Mouse (Mus musculus): Measurements from ENCODE around the gene Glipr2. TPM values are rescaled to one million over a fixed set of nuclear protein-coding genes. Genes with fewer than 3 reads are reported as not detected.

The Glipr2 gene
- total and polyA plus RNA-seq, 2 experiments from 2014 or later, result 21.0 to 27.8 TPM

DNA sequence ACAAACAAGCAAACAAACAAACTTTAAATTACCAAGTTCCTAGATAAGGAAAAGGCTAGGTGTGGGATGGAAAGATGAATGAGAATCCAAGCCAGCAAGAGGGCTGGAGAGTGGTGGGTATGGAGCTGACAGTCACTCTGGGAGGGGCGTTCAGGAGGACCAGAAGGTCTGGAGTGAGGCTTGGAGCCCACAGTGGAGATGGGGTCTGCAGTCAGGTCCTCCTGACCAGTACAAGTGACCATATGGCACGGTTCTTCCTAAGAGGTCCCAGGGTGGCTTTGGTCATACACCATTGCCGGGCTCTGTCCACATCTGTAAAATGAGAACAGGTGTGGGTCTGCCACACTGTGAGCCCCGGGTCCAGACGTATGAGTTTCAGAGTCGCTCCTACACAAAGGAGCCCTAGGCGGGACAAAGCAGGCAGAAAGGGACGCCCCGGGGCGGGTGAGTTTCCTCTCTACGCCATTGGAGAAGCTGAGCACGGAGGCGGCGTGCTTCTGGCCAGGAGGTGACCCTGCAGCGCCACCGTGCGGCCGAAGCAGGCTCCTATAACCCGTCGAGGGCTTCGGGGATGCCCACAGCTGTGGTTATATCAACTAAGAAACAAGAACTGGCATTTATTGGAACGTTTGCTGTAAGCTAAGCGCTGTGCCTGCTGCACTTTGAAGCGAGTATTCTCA, 25.0 kb downstream of the Glipr2 start:
- Histone ChIP-seq H3K36me3 (ENCODE audit: insufficient read depth, low read length) (no peaks in the 10 kb centered on the region), H3K4me2 (ENCODE audit: low read depth, low read length) (peak overlapping the region; percentile 62), H3K27ac (no peak overlapping the region), H3K9ac (replicated peaks; ENCODE audit: low read length) (peak overlapping the region; percentile 34; the same call in 1 of the 2 replicates), H3K4me1 (ENCODE audit: insufficient read depth, low read length) (no peaks in the 10 kb centered on the region), H3K4me3 (ENCODE audit: low read length) (peak overlapping the region; percentile 32), H3K9me3 (ENCODE audit: low read length) (no peaks in the 10 kb centered on the region), H3K27me3 (ENCODE audit: insufficient read depth, low read length) (no peaks in the 10 kb centered on the region)
- 1% methylated on average over 24 of the region's 24 CpGs for WGBS
- DNase-seq (ENCODE audit: low spot score) (peak; percentile 95), ATAC-seq (peak; percentile 95)
- peak; percentile 95 for TF ChIP-seq CTCF (IDR thresholded peaks at IDR 0.05; ENCODE audit: low read depth)

DNA sequence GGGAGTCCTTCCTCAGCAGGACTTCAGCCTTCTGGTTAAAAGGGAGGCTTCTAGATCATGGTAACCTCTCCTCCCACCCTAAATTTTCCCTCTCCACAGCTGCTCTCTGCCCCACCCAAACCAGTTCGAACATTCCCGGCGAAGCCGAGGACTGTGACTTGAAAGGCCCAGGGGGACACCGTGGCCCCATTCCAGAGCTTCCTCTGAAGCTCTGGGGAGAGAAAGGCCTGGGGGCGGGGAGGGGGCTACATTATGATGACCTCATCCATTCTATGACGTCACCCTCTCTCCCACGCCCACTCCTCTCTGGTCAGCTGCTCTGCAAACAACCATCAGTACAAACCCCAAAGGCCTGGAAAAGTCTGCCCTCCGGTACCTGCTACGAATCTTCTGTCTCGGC, 26.0 kb downstream of the Glipr2 start, which contains the start of gene Ccin:
Gene Ccin (plus strand): TSS at position 303 of the 400 bp plus-strand sequence.
- H3K9ac ChIP-seq (replicated peaks; ENCODE audit: low read length), result peak within 1 kb of the TSS; percentile 34; the same call in 1 of the 2 replicates
- no peak for DNase-seq (ENCODE audit: low spot score)
- no peaks in the 10 kb centered on the region for H3K36me3 ChIP-seq (ENCODE audit: insufficient read depth, low read length)
- no peak within 1 kb of the TSS for H3K27ac ChIP-seq
- peak within 1 kb of the TSS; percentile 32 for H3K4me3 ChIP-seq (ENCODE audit: low read length)
- no peak for ATAC-seq
- peak within 1 kb of the TSS; percentile 62 for H3K4me2 ChIP-seq (ENCODE audit: low read depth, low read length)
- 81% methylated on average over 11 of the region's 11 CpGs for WGBS
- H3K27me3 ChIP-seq (ENCODE audit: insufficient read depth, low read length), result no peaks in the 10 kb centered on the region
- no peaks in the 10 kb centered on the region for H3K4me1 ChIP-seq (ENCODE audit: insufficient read depth, low read length)
- H3K9me3 ChIP-seq (ENCODE audit: low read length), result no peaks in the 10 kb centered on the region
- no peak for TF ChIP-seq CTCF (IDR thresholded peaks at IDR 0.05; ENCODE audit: low read depth)

DNA sequence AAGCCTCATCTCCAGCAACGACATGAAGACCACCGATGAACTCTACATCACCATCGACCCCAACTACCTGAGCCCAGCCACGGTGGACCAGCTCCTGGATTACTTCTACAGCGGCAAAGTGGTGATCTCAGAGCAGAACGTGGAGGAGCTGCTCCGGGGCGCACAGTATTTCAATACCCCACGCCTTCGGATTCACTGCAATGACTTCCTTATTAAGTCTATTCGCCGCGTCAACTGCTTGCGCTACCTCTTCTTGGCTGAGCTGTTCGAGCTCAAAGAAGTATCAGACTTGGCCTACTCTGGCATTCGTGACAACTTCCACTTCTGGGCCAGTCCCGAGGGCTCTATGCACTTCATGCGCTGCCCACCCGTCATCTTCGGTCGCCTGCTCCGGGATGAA, 26.6 kb downstream of the Glipr2 start:
- Histone ChIP-seq H3K4me2 (ENCODE audit: low read depth, low read length) (no peak overlapping the region), H3K4me1 (ENCODE audit: insufficient read depth, low read length) (no peaks in the 10 kb centered on the region), H3K27me3 (ENCODE audit: insufficient read depth, low read length) (no peaks in the 10 kb centered on the region), H3K27ac (no peak overlapping the region), H3K36me3 (ENCODE audit: insufficient read depth, low read length) (no peaks in the 10 kb centered on the region), H3K4me3 (ENCODE audit: low read length) (no peak overlapping the region), H3K9me3 (ENCODE audit: low read length) (no peaks in the 10 kb centered on the region), H3K9ac (replicated peaks; ENCODE audit: low read length) (no peak overlapping the region)
- ATAC-seq, result no peak
- no peak for DNase-seq (ENCODE audit: low spot score)
- 91% methylated on average over 22 of the region's 22 CpGs for WGBS
- no peak for TF ChIP-seq CTCF (IDR thresholded peaks at IDR 0.05; ENCODE audit: low read depth)

DNA sequence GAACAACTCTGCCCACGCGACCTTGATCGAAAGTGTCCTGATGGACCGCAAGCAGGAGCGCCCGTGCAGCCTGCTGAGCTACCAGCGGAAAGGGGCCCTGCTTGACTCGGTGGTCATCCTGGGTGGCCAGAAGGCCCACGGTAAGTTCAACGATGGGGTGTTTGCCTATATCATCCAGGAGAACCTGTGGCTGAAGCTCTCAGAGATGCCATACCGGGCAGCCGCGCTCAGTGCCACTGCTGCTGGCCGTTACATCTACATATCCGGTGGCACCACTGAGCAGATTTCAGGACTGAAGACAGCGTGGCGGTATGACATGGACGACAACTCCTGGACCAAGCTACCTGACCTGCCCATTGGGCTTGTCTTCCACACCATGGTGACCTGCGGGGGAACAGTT, 27.1 kb downstream of the Glipr2 start:
- no peaks in the 10 kb centered on the region for H3K36me3 ChIP-seq (ENCODE audit: insufficient read depth, low read length)
- H3K4me1 ChIP-seq (ENCODE audit: insufficient read depth, low read length), result no peaks in the 10 kb centered on the region
- H3K9ac ChIP-seq (replicated peaks; ENCODE audit: low read length), result no peak overlapping the region
- no peaks in the 10 kb centered on the region for H3K27me3 ChIP-seq (ENCODE audit: insufficient read depth, low read length)
- H3K4me2 ChIP-seq (ENCODE audit: low read depth, low read length), result no peak overlapping the region
- H3K27ac ChIP-seq, result no peak overlapping the region
- ATAC-seq (no peak), DNase-seq (ENCODE audit: low spot score) (no peak)
- no peak for TF ChIP-seq CTCF (IDR thresholded peaks at IDR 0.05; ENCODE audit: low read depth)
- H3K4me3 ChIP-seq (ENCODE audit: low read length), result no peak overlapping the region
- H3K9me3 ChIP-seq (ENCODE audit: low read length), result no peaks in the 10 kb centered on the region
- 93% methylated on average over 19 of the region's 19 CpGs for whole genome bisulfite sequencing

DNA sequence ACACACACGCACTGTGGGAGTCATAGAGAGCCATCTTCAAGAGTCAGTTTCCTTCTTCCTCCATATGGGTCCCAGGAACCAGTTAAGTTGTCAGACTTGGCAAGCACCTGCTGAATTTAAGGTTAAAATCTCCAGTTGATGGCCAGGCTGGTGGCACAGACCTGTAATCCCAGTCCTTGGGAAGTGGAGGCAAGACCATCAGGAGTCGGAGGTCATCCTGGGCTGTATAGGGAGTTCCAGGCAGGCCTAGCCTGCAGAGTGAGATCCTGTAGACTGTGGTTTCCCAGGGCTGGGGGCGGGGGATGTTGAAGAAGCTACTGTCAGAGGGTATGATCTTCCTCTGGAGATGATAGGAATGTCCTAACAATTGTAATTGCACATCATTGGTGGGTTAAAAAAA, 31.8 kb downstream of the Glipr2 start:
- Histone ChIP-seq H3K4me3 (ENCODE audit: low read length) (no peak overlapping the region), H3K27me3 (ENCODE audit: insufficient read depth, low read length) (no peaks in the 10 kb centered on the region), H3K27ac (no peak overlapping the region), H3K4me1 (ENCODE audit: insufficient read depth, low read length) (no peaks in the 10 kb centered on the region), H3K9me3 (ENCODE audit: low read length) (no peaks in the 10 kb centered on the region), H3K36me3 (ENCODE audit: insufficient read depth, low read length) (no peaks in the 10 kb centered on the region), H3K9ac (replicated peaks; ENCODE audit: low read length) (no peak overlapping the region), H3K4me2 (ENCODE audit: low read depth, low read length) (no peak overlapping the region)
- TF ChIP-seq CTCF (IDR thresholded peaks at IDR 0.05; ENCODE audit: low read depth), result no peak
- ATAC-seq (no peak), DNase-seq (ENCODE audit: low spot score) (no peak)
- WGBS, result 94% methylated on average over 3 of the region's 3 CpGs

DNA sequence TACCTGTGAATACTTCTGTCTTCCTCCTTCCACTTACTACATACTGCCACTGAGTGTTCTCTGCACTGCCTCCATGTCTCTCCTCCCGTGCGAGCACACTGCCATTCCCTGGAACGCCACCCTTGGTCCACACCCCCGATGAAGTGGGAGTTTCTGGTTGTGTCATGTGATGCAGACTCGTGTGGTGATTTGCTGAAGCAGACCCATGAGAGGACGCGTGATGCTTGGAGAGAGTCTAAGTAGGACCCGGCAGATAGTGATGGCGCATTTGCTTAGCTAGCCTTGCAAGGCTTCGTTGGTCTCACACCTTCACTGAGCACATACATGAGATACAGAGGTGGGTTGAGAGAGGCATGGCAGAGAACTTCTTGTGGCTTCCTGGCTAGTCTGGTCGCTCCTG, 35.9 kb downstream of the Glipr2 start:
- no peak overlapping the region for H3K9ac ChIP-seq (replicated peaks; ENCODE audit: low read length)
- ATAC-seq, result no peak
- H3K9me3 ChIP-seq (ENCODE audit: low read length), result no peaks in the 10 kb centered on the region
- no peaks in the 10 kb centered on the region for H3K4me1 ChIP-seq (ENCODE audit: insufficient read depth, low read length)
- no peak overlapping the region for H3K4me3 ChIP-seq (ENCODE audit: low read length)
- WGBS, result 96% methylated on average over 11 of the region's 11 CpGs
- no peak overlapping the region for H3K4me2 ChIP-seq (ENCODE audit: low read depth, low read length)
- no peaks in the 10 kb centered on the region for H3K36me3 ChIP-seq (ENCODE audit: insufficient read depth, low read length)
- no peak overlapping the region for H3K27ac ChIP-seq
- no peaks in the 10 kb centered on the region for H3K27me3 ChIP-seq (ENCODE audit: insufficient read depth, low read length)
- no peak for TF ChIP-seq CTCF (IDR thresholded peaks at IDR 0.05; ENCODE audit: low read depth)
- no peak for DNase-seq (ENCODE audit: low spot score)

DNA sequence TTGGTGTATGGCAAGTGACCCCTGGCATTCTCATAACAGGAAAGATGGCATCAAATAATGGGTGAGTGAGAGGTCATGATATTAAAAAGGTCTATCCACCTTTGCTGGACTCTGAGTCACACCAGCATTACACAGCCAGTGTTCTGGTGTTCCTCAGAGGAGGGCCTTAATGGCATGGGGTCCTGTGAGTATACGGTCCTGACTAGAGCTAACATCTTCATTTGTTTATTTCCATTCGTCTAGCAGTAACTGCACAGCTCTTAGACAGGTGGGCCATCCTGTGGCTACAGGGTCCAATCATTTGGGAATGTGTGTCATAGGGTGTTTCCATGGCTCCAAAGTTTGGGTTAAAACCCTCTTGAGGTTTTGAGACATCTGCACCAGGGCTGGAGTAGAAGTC, 37.1 kb downstream of the Glipr2 start:
- H3K9me3 ChIP-seq (ENCODE audit: low read length), result no peaks in the 10 kb centered on the region
- no peak overlapping the region for H3K9ac ChIP-seq (replicated peaks; ENCODE audit: low read length)
- no peaks in the 10 kb centered on the region for H3K27me3 ChIP-seq (ENCODE audit: insufficient read depth, low read length)
- no peak overlapping the region for H3K4me3 ChIP-seq (ENCODE audit: low read length)
- H3K4me1 ChIP-seq (ENCODE audit: insufficient read depth, low read length), result no peaks in the 10 kb centered on the region
- H3K36me3 ChIP-seq (ENCODE audit: insufficient read depth, low read length), result no peaks in the 10 kb centered on the region
- H3K4me2 ChIP-seq (ENCODE audit: low read depth, low read length), result no peak overlapping the region
- ATAC-seq, result no peak
- no peak for DNase-seq (ENCODE audit: low spot score)
- 77% methylated on average over 2 of the region's 2 CpGs for WGBS
- TF ChIP-seq CTCF (IDR thresholded peaks at IDR 0.05; ENCODE audit: low read depth), result no peak
- H3K27ac ChIP-seq, result no peak overlapping the region

All from hindbrain, postnatal 0 days (tissue).